ENCODE assay signal across 26 mouse cellular contexts in genomic region chr11:7697591-7697990, GRCm38 (mm10).
DNase-seq lines count a peak whose midpoint lies in the region; ATAC-seq lines count a peak whose summit lies in the region.
"Had no signal": no experiment of that assay in that cellular context is flagged by ENCODE, and none has a peak within 500 bp of the region (broad histone marks: within the 10 kb centered on the region; RNA-seq: fewer than 3 reads in every experiment).

No protein-coding gene starts in this region.

- no peak overlapping the region for H3K9ac ChIP-seq in hindbrain, embryonic 14.5 days
- no peak overlapping the region for H3K9ac ChIP-seq in hindbrain, embryonic 11.5 days (ENCODE audit: low read depth, low read length)
- H3K9ac ChIP-seq: embryonic facial prominence, embryonic 12.5 days; embryonic facial prominence, embryonic 15.5 days; forebrain, embryonic 12.5 days had no signal

- peak; percentile 3 for DNase-seq in hindbrain, embryonic 14.5 days (ENCODE audit: low spot score)
- DNase-seq in hindbrain, embryonic 11.5 days (ENCODE audit: low spot score), result no peak
- DNase-seq in 3T3-L1 (ENCODE audit: low read depth, low spot score), result peak; percentile 35
- DNase-seq in NIH3T3 (ENCODE audit: low read depth), result peak; percentile 2
- DNase-seq in frontal cortex, postnatal 10 days (ENCODE audit: low spot score in 2 of 2), result no peak
- no peak for DNase-seq in lung, postnatal 10 days
- DNase-seq: adrenal gland, postnatal 10 days; adrenal gland, postnatal 25 days; B cell, adult 2 months; cerebellum, adult 11 months; cerebellum, adult 18-20 months; cerebellum, adult 8-10 months; cerebellum, adult 9-11 months; cerebellum, postnatal 14 days; cerebellum, postnatal 36 days; embryo, embryonic 11 days had no signal

- no peak overlapping the region for H3K27ac ChIP-seq in hindbrain, embryonic 14.5 days
- H3K27ac ChIP-seq in hindbrain, embryonic 11.5 days (ENCODE audit: low read depth, low read length), result no peak overlapping the region
- H3K27ac ChIP-seq: embryonic facial prominence, embryonic 12.5 days; embryonic facial prominence, embryonic 15.5 days; forebrain, embryonic 10.5 days; forebrain, embryonic 12.5 days had no signal

- no peak overlapping the region for H3K4me2 ChIP-seq in hindbrain, embryonic 14.5 days (replicated peaks)
- H3K4me2 ChIP-seq in hindbrain, embryonic 11.5 days (replicated peaks; ENCODE audit: low read depth, low read length), result no peak overlapping the region
- H3K4me2 ChIP-seq: embryonic facial prominence, embryonic 12.5 days; embryonic facial prominence, embryonic 15.5 days; forebrain, embryonic 12.5 days had no signal

- H3K27me3 ChIP-seq in hindbrain, embryonic 14.5 days (ENCODE audit: control insufficient read depth, insufficient read depth, low read length), result no peaks in the 10 kb centered on the region
- H3K27me3 ChIP-seq in hindbrain, embryonic 11.5 days (ENCODE audit: control insufficient read depth, insufficient read depth, low read length), result no peaks in the 10 kb centered on the region
- H3K27me3 ChIP-seq: CH12.LX; embryonic facial prominence, embryonic 12.5 days; embryonic facial prominence, embryonic 15.5 days; forebrain, embryonic 12.5 days had no signal

- 91% methylated on average over 1 of the region's 1 CpGs for WGBS in hindbrain, embryonic 14.5 days
- WGBS in hindbrain, embryonic 11.5 days, result 88% methylated on average over 1 of the region's 1 CpGs

- H3K4me1 ChIP-seq in hindbrain, embryonic 14.5 days (replicated peaks; ENCODE audit: control insufficient read depth, insufficient read depth, low read length), result no peaks in the 10 kb centered on the region
- no peaks in the 10 kb centered on the region for H3K4me1 ChIP-seq in hindbrain, embryonic 11.5 days (replicated peaks; ENCODE audit: control insufficient read depth, insufficient read depth, low read length)
- H3K4me1 ChIP-seq: embryonic facial prominence, embryonic 12.5 days; embryonic facial prominence, embryonic 15.5 days; forebrain, embryonic 10.5 days; forebrain, embryonic 12.5 days had no signal

- H3K36me3 ChIP-seq in hindbrain, embryonic 14.5 days (replicated peaks; ENCODE audit: control insufficient read depth, insufficient read depth), result no peaks in the 10 kb centered on the region
- no peaks in the 10 kb centered on the region for H3K36me3 ChIP-seq in hindbrain, embryonic 11.5 days (ENCODE audit: control insufficient read depth, insufficient read depth, low read length)
- H3K36me3 ChIP-seq: embryonic facial prominence, embryonic 12.5 days; embryonic facial prominence, embryonic 15.5 days; forebrain, embryonic 10.5 days; forebrain, embryonic 12.5 days; G1E had no signal

- ATAC-seq in hindbrain, embryonic 14.5 days (ENCODE audit: low FRiP score), result no peak
- no peak for ATAC-seq in hindbrain, embryonic 11.5 days (ENCODE audit: low FRiP score)
- ATAC-seq: CD4-positive, CD25-positive, alpha-beta regulatory T cell, adult 4 months; forebrain, embryonic 14.5 days; forebrain, embryonic 16.5 days had no signal

- H3K9me3 ChIP-seq in hindbrain, embryonic 14.5 days (ENCODE audit: control insufficient read depth, low read length), result no peaks in the 10 kb centered on the region
- no peaks in the 10 kb centered on the region for H3K9me3 ChIP-seq in hindbrain, embryonic 11.5 days (ENCODE audit: control insufficient read depth, low read length)
- H3K9me3 ChIP-seq: embryonic facial prominence, embryonic 12.5 days; embryonic facial prominence, embryonic 15.5 days; forebrain, embryonic 10.5 days; forebrain, embryonic 12.5 days; G1E had no signal

- H3K4me3 ChIP-seq in hindbrain, embryonic 14.5 days (replicated peaks; ENCODE audit: low read length), result no peak overlapping the region
- no peak overlapping the region for H3K4me3 ChIP-seq in hindbrain, embryonic 11.5 days (ENCODE audit: low read depth, low read length)
- H3K4me3 ChIP-seq: embryonic facial prominence, embryonic 12.5 days; embryonic facial prominence, embryonic 15.5 days; erythroblast, embryonic 14.5 days; forebrain, embryonic 10.5 days; forebrain, embryonic 12.5 days had no signal

Comparison
In these comparisons a context has a peak if more than half of its experiments do, and no peak if none do; other contexts are left out.
1. DNase-seq: peak in hindbrain, embryonic 14.5 days (single experiment), 3T3-L1 (single experiment) and NIH3T3 (single experiment); none in hindbrain, embryonic 11.5 days (single experiment), frontal cortex, postnatal 10 days (0 of 2) and lung, postnatal 10 days (single experiment).